Mouse (Mus musculus) erythroblast, embryonic 14.5 days (primary cell): ENCODE data around the gene Pla2r1.

Source experiments
- GATA1 ChIP-seq: IDR thresholded peaks from 2 replicates; pipeline ENCODE4 v1.6.1; 2012; ENCODE audit warnings: low read length, inconsistent platforms, mixed read lengths
- TAL1 ChIP-seq: IDR thresholded peaks from 3 replicates; pipeline ENCODE4 v1.6.1; 2012; ENCODE audit warnings: low read length, inconsistent platforms, mixed read lengths

DNA sequence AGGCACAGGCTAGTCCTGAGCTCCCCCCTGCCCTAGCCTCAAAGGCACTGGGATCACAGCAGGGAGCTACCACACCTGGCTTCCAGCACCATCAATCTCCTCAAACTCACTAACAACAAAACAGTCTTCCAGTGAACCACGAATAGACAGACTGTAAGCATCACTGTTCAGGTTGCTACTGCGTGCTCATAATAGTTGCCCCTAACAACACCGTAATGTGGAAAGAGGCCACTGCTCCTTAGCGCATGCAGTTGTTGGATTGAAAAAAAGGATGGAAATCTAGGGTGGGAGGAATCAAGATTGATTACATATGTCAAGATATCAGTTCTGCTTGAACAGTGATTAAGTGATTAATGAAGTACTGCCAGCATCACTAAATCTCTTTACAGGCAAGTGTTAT is 14.8 kb downstream of the Pla2r1 start:
- TF ChIP-seq GATA1: no peak
- no peak for TF ChIP-seq TAL1
